Mouse (Mus musculus) cerebellum, adult (tissue): ENCODE measurements around the gene Mccc2.
"Not testable (repeated sequence)": the region's sequence is repeated elsewhere in the genome, so short reads cannot be mapped to it uniquely, and the experiment has no call there.

Source experiments
- ATAC-seq: cut with Nextera tagmentation; 2 replicates; pipeline ENCODE4 v1.9.2; 2017; ENCODE audit warnings: mild to moderate bottlenecking, moderate library complexity, mixed read lengths; ENCODE audit not compliant: insufficient number of reproducible peaks, low FRiP score, low TSS enrichment

Gene Mccc2

GRCm38 (mm10) chr13:100014906-100015895, at the start of gene Mccc2:
Gene Mccc2 (minus strand): TSS chr13:100015639.
- ATAC-seq, result peak; percentile 100

DNA sequence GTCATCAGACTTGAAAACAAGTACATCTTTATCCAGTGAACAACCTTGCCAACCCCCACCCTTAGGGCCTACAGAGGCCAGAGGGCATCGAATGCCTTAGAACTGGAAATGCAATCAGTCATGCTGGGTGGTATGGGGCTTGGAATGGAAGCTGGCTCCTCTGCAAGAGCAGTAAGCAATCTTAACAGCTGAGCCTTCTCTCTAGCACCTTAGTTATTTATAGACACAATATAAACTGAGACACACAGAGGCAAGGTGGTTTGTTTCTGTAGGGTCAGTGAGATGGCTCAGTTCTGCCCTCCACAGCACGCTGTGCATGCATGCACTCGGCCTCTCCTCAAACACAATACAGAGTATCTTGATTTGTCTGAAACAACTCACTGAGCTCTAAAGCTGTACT, 48.5 kb upstream of the Mccc2 start:
- no peak for ATAC-seq

DNA sequence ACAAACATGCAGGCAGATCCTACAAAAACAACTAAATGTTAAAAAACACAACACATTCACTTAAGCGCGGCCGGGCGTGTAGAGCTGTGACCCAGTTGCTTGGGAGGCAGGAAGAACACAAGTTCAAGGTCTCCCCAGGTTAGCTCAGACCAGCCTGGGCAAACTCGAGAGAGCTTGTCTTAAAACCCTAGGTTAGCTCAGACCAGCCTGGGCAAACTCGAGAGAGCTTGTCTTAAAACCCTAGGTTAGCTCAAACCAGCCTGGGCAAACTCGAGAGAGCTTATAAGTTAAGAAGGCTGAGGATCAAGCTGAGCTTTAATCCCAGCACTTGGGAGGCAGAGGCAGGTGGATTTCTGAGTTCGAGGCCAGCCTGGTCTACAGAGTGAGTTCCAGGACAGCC, 42.3 kb upstream of the Mccc2 start:
- not testable (repeated sequence) for ATAC-seq

DNA sequence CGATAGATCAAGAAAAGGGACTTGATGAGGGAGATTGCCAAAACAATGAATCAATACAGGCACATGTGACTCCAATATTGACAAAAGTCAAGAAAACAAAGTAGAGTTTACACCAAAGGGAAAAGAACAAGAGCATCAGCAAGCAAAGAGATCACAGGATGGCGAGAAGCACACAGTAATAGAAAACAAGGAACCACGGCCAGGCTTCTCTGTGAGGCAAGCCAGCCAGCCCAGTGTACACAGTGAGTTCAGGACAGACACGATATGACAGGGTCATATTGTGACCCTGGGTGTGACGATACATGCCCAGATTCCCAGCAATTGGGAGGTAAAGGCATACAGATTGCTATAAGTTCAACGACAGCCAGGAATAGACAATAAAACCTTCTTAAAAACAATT, 10.6 kb upstream of the Mccc2 start:
- no peak for ATAC-seq

GRCm38 (mm10) chr13:100016891-100017290, 1.5 kb upstream of the Mccc2 start:
- no peak for ATAC-seq

DNA sequence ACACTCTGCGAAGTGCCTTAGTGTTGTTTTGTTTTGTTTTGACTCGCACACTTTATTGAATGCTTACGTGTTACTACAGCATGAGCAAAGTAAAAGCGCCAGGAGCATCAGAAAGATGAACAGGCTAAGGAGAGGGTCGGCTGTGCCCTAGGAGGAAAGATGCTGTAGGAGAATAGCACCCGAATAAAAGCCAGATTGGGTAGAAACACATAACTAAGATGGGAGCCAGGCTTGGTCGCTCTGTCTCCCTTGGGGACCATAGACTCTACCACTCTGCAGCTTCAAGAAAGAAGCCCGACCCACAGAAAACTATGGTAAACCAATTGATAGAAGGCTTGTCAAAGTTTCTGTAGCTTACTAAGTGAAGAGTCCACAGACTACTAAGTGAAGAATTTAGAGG, 498 bp upstream of the Mccc2 start:
- 0 out of 2 replicates have a peak, but pooled peaks have one; percentile 10 for ATAC-seq

GRCm38 (mm10) chr13:100005911-100006496, 9.4 kb downstream of the Mccc2 start:
- ATAC-seq, result no peak

- peak; percentile 93 for ATAC-seq
Observed at GRCm38 (mm10) chr13:100001790-100002196, 13.6 kb downstream of the Mccc2 start.

DNA sequence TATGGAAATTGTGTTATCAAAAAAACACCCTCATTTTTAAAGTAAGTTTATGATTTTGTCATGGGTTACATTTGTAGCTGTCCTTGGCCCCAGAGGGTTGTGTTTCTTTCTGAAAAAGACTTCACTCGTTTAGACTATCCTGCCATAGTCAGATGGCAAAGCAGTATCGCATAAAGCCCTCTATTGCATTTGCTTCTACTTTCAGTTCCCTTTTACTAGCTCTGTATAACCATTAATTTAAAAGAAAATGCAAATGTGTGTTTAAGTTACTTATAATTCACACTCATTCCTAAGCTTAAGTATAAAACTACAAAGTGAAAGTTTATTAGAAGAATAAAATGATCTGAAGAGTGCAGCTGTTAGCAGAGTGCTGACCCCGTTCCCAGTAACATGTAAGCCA, 16.4 kb downstream of the Mccc2 start:
- no peak for ATAC-seq

GRCm38 (mm10) chr13:99998099-99998498, 17.3 kb downstream of the Mccc2 start:
- no peak for ATAC-seq

GRCm38 (mm10) chr13:99989592-99989991, 25.8 kb downstream of the Mccc2 start:
- ATAC-seq, result no peak

- ATAC-seq, result no peak
Observed at GRCm38 (mm10) chr13:99983320-99983719, 32.1 kb downstream of the Mccc2 start.

DNA sequence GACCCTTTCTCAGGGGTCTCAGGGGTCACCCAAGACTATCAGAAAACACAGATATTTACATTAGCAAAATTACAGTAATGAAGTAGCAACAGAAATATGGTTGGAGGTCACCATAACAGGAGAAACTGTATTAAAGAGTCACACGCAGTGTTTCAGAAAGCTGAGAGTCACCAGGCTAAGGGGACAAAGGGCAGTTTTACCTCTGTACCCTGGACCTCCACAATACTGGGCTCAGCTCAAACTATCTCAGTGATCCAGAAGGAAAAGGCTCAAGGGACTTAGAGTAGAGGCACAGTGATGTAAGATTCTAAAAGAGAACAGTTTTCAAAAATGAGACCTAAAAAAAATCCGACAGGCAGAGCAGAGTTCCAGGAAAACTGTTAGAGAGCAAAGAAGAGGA, 36.0 kb downstream of the Mccc2 start:
- ATAC-seq, result no peak

GRCm38 (mm10) chr13:99970089-99970488, 45.4 kb downstream of the Mccc2 start:
- ATAC-seq, result no peak

DNA sequence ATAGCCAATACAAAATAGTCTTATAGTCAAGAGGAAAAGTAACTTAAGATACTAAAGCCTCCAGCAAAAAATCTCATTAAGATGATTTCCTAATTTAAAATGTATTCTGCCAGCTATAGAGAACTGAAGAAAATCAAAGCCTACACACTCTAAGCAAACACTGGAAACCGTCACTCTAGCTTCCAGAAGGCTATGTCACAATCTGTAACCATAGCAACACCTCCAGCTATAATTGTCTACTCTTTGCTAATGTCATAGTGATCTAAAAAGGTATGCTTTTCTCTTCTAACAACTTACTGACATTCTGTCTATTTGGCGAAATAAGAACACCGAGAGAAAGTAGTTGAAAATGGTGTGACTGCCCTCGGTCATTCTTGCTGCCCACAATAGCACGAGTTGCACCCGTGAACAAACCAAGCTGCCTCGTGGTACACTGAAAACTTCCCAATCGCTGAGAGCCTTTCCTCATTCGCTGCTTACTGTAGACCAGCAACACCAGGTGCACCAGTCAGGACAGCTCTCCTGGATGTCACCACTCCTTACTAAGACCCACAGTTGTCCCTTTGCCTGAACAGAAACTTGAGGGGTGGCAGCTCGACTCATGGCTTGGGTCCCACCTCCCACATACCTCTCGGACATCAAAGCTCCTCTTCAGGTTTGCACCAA, 48.3 kb downstream of the Mccc2 start:
- ATAC-seq, result no peak

- no peak for ATAC-seq
Observed at GRCm38 (mm10) chr13:99963814-99964213, 51.6 kb downstream of the Mccc2 start.

GRCm38 (mm10) chr13:99961661-99962060, 53.8 kb downstream of the Mccc2 start:
- ATAC-seq, result no peak

GRCm38 (mm10) chr13:99955591-99955944, 59.9 kb downstream of the Mccc2 start:
- ATAC-seq, result no peak

GRCm38 (mm10) chr13:99954902-99955590, 60.4 kb downstream of the Mccc2 start:
- peak; percentile 52; the same call in 1 of the 2 replicates for ATAC-seq

GRCm38 (mm10) chr13:99947417-99947816, 68.0 kb downstream of the Mccc2 start:
- no peak for ATAC-seq
